Mouse (Mus musculus): ENCODE data around the gene Mfap1a.

GRCm38 (mm10) chr2:121509584-121509983, 3.1 kb upstream of the Mfap1a start:
- TF ChIP-seq CTCF (IDR thresholded peaks at IDR 0.05; ENCODE audit: insufficient read depth, low read length) (no peak), POLR2A (IDR thresholded peaks at IDR 0.05; ENCODE audit: borderline replicate concordance, extremely low read depth, low read depth, low read length) (no peak)
